Mouse (Mus musculus) testis, postnatal 14 days (tissue): ENCODE results near the gene Gm5269.

Experiments
- DNase-seq: peaks from one replicate; pipeline ENCODE4 v3.0.0; 2021; ENCODE audit warnings: low spot score

Gene Gm5269

GRCm38 (mm10) chr1:45877463-45877862, 12.6 kb downstream of the Gm5269 start:
- no peak for DNase-seq

- no peak for DNase-seq
Measured at GRCm38 (mm10) chr1:45876450-45877198, 13.4 kb downstream of the Gm5269 start.

DNA sequence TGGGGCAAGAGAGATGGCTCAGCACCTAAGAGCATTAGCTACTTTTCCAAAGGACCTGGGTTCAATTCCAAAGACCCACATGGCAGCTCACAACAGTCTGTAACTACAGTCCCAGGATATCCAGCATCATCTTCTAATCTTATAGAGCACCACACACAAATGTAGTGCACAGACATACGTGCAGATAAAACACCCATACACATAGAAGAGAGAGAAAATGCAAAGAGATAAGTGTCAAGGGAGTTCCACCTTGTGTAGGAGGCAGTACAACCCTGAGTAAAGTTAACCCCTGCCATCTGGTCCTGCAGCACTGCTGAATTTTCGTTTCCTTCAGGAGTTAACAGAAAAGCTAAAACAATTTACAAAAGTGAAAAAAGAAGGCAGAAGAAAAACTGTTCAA, 14.4 kb downstream of the Gm5269 start:
- DNase-seq: no peak

DNA sequence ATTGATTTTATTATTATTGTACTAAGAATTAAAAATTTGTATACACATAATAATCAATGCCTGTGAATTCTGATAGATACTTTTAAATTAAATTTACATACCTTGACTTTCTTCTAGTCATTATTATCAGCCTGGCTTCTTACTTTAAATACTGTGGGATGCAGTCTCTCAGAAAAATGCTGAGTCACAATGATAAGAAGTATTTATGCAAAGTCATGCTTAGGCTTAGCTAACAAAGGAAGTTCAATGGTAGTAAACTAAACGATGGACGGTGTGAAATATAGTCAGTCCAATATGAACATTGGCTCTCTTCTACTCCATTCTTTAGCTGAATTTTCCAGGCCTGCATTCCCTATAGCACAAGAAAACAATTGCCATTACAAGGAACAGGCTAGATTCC, 16.8 kb downstream of the Gm5269 start:
- no peak for DNase-seq

DNA sequence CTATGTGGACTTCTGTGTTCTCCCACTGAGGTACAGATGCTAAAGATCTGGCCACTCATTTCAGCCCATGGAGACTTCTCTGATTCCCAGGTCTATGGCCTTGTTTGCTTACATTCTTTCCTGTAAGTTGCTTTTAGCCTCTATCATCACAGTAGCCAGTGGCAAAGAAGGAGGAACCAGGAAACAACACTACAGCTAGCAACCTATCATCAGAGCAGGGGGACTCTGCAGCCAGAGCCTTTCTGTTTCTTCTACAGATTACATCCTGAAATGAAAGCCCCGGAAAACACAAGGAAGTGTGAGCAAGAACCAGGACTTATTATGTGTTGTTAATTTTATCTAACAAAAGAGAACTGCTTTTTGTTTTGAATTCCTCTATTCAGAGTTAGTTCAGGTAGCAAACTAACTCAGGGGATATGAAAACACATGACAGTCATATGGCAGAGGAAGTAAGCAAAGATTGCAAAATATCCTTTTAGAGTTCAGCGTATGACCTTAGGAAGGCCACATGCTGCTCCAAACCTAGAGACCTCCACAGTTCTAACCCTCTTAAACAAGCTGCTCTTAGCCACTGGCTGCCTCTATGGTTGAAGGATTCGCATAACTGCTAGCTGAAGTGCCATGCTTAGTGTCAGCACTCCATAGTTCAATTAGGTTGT, 21.5 kb downstream of the Gm5269 start:
- DNase-seq: no peak

- DNase-seq: no peak
Measured at GRCm38 (mm10) chr1:45868050-45868449, 22.0 kb downstream of the Gm5269 start.

GRCm38 (mm10) chr1:45866288-45867018, 23.6 kb downstream of the Gm5269 start:
- DNase-seq: no peak

DNA sequence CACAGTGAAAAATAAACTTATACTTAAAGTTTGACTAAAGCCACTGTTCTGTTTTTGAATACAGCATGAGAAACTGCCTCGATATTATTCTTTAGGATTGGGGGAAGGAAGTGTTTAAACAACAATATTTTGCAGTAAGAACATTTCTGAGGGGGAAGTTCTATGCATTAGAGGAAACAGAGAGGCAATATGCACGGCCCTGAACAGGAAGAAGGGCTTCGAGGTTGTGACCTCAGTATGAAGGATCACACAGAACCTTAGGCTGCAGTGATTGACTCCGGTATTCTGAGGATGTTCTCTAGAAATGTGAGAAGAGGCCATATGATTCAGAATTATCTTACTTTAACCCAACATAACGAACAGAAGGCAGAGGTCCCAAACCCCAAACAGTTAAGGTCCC, 24.3 kb downstream of the Gm5269 start:
- no peak for DNase-seq

DNA sequence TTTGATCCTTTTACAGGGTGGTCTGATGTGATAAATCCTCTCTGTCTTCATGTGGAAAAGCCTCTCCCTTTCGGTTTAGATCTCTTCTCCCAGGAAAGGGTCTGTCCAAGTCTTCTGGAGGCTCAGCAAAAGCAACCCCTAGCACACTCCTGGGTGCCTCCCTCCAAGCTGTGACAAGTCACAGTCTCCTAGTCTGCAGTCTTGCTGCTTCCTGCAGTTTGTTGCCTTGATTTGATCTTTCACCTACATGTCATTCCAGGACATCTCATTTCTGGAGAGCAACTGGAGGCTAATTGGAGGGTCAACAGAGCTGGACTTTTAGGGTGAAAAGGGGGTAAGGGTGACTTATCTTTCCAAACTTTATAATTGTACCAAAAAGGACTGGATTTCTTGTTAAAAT, 24.8 kb downstream of the Gm5269 start:
- DNase-seq: no peak

DNA sequence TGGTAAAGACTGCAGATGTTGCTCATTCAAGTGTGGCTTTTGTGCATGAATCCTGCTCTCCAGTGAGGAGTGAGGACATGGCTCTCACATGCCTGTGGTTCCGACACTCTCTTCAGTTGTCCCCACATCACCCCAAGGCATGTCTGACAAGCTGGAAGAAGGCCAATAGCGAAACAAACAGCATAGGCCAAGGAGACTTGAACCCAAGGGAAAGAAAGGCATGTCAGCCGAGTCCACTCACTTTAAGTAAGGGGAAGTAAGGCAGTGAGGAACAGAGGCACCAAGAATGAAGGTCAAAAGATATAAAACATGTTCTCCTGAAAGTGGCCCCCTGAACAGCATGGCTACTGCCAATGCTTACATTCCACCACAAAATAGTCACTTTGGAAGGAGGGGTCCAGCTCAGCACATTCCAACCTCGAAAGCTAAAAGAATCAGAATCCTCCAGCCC, 25.5 kb downstream of the Gm5269 start:
- no peak for DNase-seq

DNA sequence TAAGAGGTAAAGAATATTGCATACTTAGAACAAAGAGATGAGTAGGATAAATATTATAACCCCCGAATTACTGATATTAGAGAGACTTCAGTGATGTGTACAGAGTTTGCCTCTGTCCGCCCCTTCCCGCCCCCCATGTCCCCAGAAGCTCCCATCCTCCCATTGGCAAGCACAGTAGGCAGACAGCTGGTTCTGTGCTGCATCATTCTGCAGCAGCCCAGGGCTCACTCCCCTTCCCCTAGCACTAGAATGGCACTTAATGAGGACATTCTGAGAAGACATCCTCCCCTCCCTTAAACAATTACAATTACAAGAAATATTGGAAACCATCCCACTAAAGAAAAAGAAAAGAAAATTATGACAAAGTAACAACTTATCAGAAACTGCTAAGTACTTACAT, 26.4 kb downstream of the Gm5269 start:
- DNase-seq: no peak

DNA sequence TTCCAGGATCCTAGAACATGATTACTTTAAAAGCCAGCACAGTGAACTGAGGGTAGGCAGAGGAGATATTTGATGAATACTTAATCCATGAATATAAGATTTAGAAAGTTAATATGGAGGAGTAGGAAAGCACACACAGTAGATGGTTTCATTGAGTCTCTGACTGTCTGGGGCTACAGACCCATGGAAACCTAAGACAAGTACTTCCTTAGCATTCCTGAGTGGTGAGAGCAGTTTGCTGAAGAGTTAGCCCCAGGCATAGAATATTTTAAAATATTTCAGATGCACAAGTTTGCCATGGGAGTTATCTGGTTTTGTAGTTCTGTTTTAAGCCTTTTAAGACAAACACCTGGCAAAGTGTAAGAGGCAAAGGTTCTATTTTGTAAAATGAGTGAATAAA, 28.9 kb downstream of the Gm5269 start:
- no peak for DNase-seq

- no peak for DNase-seq
Measured at GRCm38 (mm10) chr1:45860349-45860748, 29.7 kb downstream of the Gm5269 start.

GRCm38 (mm10) chr1:45858038-45858437, 32.0 kb downstream of the Gm5269 start:
- no peak for DNase-seq

GRCm38 (mm10) chr1:45845466-45845865, 44.6 kb downstream of the Gm5269 start:
- no peak for DNase-seq
